Mouse (Mus musculus): ENCODE measurements at regions not wholly inside any gene's neighbourhood (a gene's known extent, or its start where the extent isn't known, plus 50 kb on each side); places are given as distances from the start of the nearest gene placed in this dataset.
"Not testable (repeated sequence)": the region's sequence is repeated elsewhere in the genome, so short reads cannot be mapped to it uniquely, and the experiment has no call there.

DNA sequence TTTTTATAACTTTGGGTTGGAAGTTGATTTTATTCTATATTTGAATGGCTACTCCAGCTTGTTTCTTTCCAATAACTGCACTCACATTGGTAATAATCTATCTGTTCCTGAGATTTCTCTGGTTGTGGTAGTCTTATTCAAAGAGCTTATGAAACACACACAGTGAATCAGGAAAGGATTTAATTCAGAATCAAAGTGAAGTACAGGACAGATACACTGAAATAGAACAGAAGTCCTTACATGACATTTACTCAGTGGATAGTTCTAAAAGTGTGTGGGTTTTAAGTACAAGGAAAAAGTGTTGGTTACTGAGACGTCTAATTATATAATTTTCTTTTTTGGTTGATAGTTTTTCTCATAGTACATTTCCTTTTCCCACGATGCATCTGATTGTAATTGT is 859.7 kb downstream of the Rpia start:
- no peak for DNase-seq

DNA sequence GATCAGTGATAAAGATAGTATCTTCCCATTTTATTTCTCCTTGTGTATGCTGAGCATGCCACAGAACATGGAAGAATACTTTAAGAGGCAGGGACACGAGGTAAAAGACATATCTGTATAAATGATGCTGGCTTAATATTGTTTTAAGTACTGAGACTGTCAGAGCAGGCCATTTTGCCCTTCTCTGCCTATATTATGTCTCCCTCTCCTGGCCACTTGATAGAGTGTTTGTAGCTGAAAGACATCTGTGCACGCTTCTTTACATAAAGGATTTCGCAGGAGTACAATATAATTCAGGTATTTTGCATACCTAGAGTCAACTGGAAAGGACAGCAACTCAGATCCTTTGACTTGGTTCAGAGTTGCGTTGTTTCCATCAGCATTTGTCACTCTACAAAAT is 877.3 kb downstream of the Rpia start:
- no peak for DNase-seq

DNA sequence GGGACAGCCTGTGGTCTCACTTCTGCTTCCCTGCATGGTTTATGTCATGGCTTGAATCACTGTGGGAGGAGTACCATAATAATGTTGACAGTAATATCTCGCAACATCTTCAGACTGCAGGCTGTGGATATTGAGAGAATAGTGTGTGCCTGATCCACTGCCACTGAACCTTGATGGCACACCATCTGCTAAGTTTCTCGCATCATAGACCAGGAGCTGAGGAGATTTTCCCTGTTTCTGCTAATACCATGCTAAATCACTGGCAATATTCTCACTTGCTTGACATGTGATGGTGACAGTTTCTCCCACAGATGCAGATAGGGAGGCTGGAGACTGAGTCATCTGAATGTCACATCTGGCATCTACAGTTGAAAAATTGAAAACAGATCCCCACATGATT is 912.7 kb downstream of the Rpia start:
- no peak for DNase-seq

DNA sequence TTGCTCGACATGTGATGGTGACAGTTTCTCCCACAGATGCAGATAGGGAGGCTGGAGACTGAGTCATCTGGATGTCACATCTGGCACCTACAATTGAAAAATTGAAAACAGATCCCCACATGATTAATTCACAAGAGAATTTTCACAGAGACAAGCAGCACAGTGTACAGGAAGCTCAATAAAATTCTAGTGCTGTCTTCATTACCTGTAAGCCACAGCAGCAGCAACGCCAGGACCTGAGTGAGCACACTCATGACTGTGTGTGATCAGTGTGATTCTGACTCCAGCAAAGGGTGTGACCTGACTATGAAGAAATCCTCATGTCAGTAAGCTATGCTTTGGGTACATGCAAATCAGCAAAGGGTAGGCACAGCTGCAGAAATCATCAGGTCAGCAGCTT is 933.4 kb downstream of the Rpia start:
- DNase-seq = not testable (repeated sequence)

DNA sequence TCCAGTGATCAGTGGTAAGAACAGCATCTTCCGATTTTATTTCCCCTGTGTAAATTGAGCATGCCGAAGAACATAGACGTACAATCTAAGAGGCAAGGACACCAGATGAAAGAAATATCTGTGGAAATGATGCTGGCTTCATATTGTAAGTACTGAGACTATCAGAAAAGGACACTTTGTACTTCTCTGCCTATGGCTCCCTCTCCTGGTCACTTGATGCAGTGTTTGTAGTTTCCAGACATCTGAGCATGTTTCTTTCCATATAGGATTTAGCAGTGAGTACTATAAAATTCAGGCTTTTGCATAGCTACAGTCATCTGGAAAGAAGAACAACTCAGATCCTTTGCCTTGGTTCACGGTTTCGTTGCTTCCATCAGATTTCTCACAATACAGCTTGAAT is 963.4 kb downstream of the Rpia start:
- peak; percentile 2 for DNase-seq

DNA sequence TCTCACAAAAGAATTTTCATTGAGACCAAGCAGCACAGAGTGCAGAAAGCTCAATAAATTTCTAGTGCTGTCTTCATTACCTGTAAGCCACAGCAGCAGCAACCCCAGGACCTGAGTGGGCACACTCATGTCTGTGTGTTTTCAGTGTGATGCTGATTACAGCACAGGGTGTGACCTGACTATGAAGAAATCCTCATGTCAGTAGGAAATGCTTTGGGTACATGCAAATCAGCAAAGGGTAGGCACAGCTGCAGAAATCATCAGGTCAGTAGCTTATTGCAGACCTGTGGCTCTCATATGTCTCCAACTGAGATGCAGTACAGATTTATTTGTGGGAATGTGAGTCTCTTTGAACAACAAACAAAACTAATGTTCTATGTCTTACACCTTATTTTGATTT is 977.1 kb downstream of the Rpia start:
- DNase-seq = not testable (repeated sequence)

DNA sequence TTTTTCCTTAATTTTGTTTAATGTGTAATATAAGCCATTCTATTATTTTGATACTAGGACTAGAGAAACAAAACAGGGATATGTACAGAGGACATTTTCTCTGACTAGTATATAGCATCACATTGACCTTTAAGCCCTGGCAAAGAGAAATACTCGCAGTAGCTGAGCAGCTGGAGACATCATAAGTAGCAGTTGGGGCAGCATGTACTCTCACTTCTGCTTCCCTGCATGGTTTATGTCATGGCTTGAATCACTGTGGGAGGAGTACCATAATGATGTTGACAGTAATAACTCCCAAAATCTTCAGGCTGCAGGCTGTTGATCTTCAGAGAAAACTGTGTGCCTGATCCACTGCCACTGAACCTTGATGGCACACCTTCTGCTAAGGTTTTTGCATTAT is 977.7 kb downstream of the Rpia start:
- not testable (repeated sequence) for DNase-seq

DNA sequence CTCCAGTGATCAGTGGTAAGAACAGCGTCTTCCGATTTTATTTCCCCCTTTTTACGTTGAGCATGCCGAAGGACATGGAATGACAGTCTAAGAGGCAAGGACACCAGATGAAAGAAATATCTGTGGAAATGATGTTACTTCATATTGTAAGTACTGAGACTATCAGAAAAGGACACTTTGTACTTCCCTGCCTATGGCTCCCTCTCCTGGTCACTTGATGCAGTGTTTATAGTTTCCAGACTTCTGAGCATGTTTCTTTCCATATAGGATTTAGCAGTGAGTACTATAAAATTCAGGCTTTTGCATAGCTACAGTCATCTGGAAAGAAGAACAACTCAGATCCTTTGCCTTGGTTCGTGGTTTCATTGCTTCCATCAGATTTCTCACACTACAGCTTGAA is 1011.7 kb downstream of the Rpia start:
- peak; percentile 4 for DNase-seq

DNA sequence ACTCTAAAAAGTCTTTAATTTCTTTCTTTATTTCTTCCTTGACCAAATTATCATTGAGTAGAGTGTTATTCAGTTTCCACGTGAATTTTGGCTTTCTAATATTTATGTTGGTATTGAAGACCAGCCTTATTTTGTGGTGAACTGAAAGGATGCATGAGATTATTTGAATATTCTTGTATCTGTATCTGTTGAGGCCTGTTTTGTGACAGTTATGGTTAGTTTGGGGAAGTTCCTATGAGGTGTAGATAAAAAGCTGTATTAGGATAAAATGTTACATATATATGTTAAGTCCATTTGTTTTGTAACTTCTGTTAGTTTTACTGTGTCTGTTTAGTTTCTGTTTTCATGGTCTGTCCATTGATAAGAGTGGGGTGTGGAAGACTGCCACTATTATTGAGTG is 1014.7 kb downstream of the Rpia start:
- not testable (repeated sequence) for DNase-seq

DNA sequence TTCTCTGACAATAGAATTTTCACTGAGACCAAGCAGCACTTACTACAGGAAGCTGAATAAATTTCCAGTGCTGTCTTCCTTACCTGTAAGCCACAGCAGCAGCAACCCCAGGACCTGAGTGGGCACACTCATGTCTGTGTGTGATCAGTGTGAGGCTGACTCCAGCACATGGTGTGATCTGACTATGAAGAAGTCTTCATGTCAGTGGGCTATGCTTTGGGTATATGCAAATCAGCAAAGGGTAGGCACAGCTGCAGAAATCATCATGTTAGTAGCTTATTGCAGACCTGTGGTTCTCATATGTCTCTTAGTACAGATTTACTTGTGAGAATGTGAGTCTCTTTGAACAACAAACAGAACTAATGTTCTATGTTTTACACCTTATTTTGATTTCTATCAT is 1027.2 kb downstream of the Rpia start:
- DNase-seq = no peak

DNA sequence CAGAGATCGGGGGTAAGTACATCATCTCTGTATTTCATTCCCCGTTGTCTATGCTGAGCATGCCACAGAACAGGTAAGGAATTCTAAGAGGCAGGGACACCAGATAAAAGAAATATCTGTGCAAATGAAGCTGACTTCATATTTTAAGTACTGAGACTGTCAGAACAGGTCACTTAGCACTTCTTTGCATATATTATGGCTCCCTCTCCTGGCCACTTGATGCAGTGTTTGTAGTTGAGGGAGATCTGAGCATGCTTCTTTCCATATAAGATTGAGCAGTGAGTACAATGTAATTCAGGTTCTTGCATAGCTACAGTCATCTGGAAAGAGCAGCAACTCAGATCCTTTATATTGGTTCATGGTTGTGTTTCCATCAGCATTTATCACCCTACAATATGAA is 1033.4 kb downstream of the Rpia start:
- no peak for DNase-seq

DNA sequence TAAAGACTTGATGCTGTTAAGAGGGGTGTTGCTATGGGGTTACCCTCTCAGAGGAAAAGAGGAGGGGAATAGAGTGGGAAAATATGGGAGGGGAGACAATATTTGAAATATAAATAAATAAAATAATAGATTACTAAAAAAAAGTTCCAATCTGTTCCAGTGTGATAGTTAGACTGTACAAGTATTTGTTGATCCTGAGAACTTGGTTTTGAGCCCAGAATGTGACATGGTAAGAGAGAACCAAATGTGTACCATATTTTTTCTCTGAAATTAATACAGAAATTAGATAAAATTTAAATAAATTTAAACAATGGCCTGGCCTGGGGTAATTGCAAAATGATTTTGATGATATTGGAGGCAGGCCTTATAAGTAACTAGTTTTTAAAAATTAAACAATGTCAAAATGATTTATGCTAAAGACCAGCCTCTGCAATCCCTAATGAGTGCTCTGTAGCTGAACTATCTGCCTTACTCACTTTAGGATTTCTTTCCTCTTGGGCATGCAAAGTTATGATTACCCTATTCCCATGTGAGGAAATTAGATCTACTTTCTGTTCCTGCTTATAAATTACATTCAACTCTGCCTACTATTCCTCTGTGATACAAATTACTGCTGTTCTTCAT is 1052.9 kb downstream of the Rpia start:
- no peak for DNase-seq

DNA sequence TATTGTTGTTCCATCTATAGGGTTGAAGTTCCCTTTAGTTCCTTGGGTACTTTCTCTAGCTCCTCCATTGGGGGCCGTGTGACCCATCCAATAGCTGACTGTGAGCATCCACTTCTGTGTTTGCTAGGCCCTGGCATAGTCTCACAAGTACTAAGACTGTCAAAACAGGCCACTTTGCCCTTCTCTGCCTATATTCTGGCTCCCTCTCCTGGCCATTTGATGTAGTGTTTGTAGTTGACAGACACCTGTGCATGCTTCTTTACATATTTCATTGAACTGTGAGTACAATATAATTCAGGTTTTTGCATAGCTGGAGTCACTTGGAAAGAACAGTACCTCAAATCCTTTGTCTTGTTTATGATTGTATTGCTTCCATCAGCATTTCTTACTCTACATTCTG is 1059.2 kb downstream of the Rpia start:
- not testable (repeated sequence) for DNase-seq

DNA sequence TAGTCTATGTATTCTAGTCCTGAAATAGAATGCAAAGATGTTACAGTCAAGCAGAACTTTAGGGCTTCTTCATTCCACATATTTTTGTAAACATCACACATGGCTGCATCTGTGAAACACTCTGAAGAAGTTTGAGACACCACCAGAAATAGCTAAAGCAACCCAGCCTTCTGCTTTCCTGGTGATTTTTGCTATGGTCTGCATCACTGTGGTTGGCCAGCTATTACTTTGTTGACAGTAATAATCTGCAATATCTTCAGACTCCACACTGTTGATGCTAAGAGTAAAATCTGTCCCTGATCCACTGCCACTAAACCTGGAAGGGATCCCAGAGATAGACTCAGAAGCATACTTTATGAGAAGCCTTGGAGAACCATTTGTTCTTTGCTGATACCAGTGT is 1065.7 kb downstream of the Rpia start:
- no peak for DNase-seq

DNA sequence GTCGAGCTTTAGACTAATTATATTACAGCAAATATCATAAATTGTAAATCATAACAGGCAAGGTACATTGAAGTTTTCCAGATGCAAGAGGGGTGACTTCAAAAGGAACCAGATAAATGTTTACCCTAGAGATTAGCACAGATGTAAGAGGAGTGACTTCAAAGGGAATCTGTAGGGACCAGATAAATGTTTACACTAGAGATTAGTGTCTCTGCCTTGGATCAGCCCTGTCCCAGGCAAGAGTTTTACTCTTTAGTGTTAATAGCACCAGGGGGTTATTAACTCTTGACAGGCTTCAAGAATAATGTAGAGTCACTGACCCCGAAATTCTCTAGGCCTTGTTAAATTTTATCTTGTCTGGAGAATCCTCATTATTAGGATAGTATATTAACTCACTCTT is 1089.2 kb downstream of the Rpia start:
- not testable (repeated sequence) for DNase-seq

DNA sequence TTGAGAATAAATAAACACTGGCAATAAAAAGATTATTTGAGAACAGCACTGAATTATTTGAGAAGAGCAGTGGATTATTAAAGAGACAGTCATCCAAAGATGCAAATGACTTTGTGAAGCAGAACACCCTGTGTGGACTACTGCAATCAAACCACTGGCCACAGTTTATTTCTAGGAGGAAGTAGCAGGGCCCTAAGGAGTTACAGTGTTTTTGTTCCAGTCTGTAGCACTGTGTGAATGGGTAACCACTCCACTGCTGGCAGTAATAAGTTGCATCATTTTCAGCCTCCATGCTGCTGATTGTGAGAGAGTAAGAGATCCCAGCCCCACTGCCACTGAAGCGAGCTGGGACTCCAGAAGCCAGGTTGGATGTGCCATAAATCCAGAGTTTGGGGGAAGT is 1110.9 kb downstream of the Rpia start:
- no peak for DNase-seq

DNA sequence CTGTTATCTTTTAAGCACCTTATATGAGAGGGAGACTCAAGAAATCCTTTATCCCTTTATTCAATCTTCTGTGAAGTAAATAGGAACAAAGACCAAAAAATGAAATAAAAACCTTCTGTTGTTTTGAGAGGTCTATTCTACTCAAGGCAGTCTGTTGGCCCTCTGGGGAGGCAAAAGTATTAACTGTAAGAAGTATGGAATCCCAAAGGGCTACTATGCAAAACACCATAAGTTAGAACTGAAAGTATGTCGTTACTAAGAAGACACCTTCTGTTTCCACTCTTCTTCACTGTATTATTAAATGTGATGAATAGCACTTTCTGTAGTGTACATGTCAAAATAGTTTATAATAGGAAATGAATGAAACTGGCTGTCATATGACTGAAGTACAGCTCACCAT is 1129.6 kb downstream of the Rpia start:
- DNase-seq = not testable (repeated sequence)

All from right cerebral cortex, postnatal 14 days (tissue).